ENCODE assay signal across 23 mouse cellular contexts in genomic region chr5:142489955-142490707, GRCm38 (mm10). TPM values are rescaled to one million over a fixed set of nuclear protein-coding genes. Genes with fewer than 3 reads are reported as not detected.
"Had no signal": no experiment of that assay in that cellular context is flagged by ENCODE, and none has a peak within 500 bp of the region (broad histone marks: within the 10 kb centered on the region; RNA-seq: fewer than 3 reads in every experiment).

No protein-coding gene starts in this region.

- H3K9ac ChIP-seq: liver, postnatal 0 days; lung, embryonic 14.5 days; midbrain, embryonic 12.5 days; midbrain, embryonic 15.5 days; neural tube, embryonic 12.5 days had no signal

- H3K4me3 ChIP-seq: midbrain, embryonic 10.5 days; midbrain, embryonic 12.5 days; midbrain, embryonic 15.5 days; neural tube, embryonic 12.5 days had no signal

- H3K27ac ChIP-seq: midbrain, embryonic 10.5 days; midbrain, embryonic 12.5 days; midbrain, embryonic 15.5 days; neural tube, embryonic 12.5 days had no signal

- ATAC-seq: liver, postnatal 0 days; midbrain, embryonic 15.5 days had no signal

- H3K4me1 ChIP-seq: midbrain, embryonic 12.5 days; midbrain, embryonic 15.5 days; neural tube, embryonic 12.5 days had no signal

- H3K27me3 ChIP-seq: midbrain, embryonic 12.5 days; midbrain, embryonic 15.5 days; neural tube, embryonic 12.5 days had no signal

- H3K36me3 ChIP-seq: midbrain, embryonic 10.5 days; midbrain, embryonic 12.5 days; midbrain, embryonic 15.5 days had no signal

- H3K4me2 ChIP-seq: lung, embryonic 14.5 days; midbrain, embryonic 12.5 days; midbrain, embryonic 15.5 days; neural tube, embryonic 12.5 days had no signal

- DNase-seq: liver, postnatal 0 days; lung, embryonic 14.5 days; lung, postnatal 10 days; lung, postnatal 4 days; retina, postnatal 1 day; right cerebral cortex, adult 18-20 months; right cerebral cortex, postnatal 25 days; right cerebral cortex, postnatal 4 days; spleen, adult 18-20 months; thymus, adult 18-20 months; thymus, postnatal 14 days; thymus, postnatal 36 days had no signal

- H3K9me3 ChIP-seq: midbrain, embryonic 10.5 days; midbrain, embryonic 12.5 days; midbrain, embryonic 15.5 days; neural tube, embryonic 12.5 days had no signal

RNA-seq across cellular contexts. Expression of gene Papolb, which starts 39.7 kb away (rescaled TPM):
- total RNA-seq: megakaryocyte, adult 5-6 weeks; megakaryocyte-erythroid progenitor cell, adult 5-6 weeks; monocyte, adult 5-6 weeks; neutrophil, adult 5-6 weeks had no signal
- polyA plus RNA-seq: liver, postnatal 0 days; small intestine, adult 2 months; stomach, embryonic 16.5 days; thymus, postnatal 0 days had no signal
